Mouse (Mus musculus) intestine, embryonic 14.5 days (tissue): ENCODE measurements around the gene Slc28a3. TPM values are rescaled to one million over a fixed set of nuclear protein-coding genes. Genes with fewer than 3 reads are reported as not detected.

Experiments
- ATAC-seq: fragments of 200-750 bp; cut with Nextera tagmentation; replicated peaks from 2 replicates; pipeline ENCODE4 v1.8.0; 2017; ENCODE audit warnings: low read depth, moderate number of reproducible peaks, moderate TSS enrichment, moderate library complexity; ENCODE audit not compliant: low FRiP score, low TSS enrichment
- DNase-seq: peaks from one replicate; pipeline ENCODE4 v3.0.0-alpha.2; 2018; ENCODE audit warnings: low spot score
- H3K27ac ChIP-seq: fragments of 300-500 bp; sonication (generic); 2 replicates; pipeline ENCODE4 v1.5.1; 2014; ENCODE audit warnings: low read depth, mild to moderate bottlenecking, control low read depth
- H3K27me3 ChIP-seq: fragments of 300-500 bp; sonication (generic); replicated peaks from 2 replicates; pipeline ENCODE4 v1.6.1; 2014; ENCODE audit warnings: low read length, control low read depth; ENCODE audit not compliant: control insufficient read depth, insufficient read depth
- H3K36me3 ChIP-seq: fragments of 300-500 bp; sonication (generic); 2 replicates; pipeline ENCODE4 v1.6.1; 2014; ENCODE audit warnings: low read length, control low read depth; ENCODE audit not compliant: control insufficient read depth, insufficient read depth
- H3K4me1 ChIP-seq: fragments of 300-500 bp; sonication (generic); replicated peaks from 2 replicates; pipeline ENCODE4 v1.6.1; 2014; ENCODE audit warnings: low read length, control low read depth, mixed read lengths; ENCODE audit not compliant: control insufficient read depth, insufficient read depth
- H3K4me2 ChIP-seq: fragments of 300-500 bp; sonication (generic); 2 replicates; pipeline ENCODE4 v1.6.1; 2014; ENCODE audit warnings: low read length
- H3K4me3 ChIP-seq: fragments of 300-500 bp; sonication (generic); 2 replicates; pipeline ENCODE4 v1.5.1; 2014; ENCODE audit warnings: low read depth, low read length, control low read depth, mixed read lengths
- H3K9ac ChIP-seq: fragments of 300-500 bp; sonication (generic); 2 replicates; pipeline ENCODE4 v1.6.1; 2014; ENCODE audit warnings: mild to moderate bottlenecking, low read length
- H3K9me3 ChIP-seq: fragments of 300-500 bp; sonication (generic); 2 replicates; pipeline ENCODE4 v1.6.1; 2016; ENCODE audit warnings: low read length, control low read depth; ENCODE audit not compliant: control insufficient read depth
- WGBS: fragments of 180-500 bp; shearing (Covaris S2); extraction: QIAGEN DNeasy Blood & Tissue Kit; methylation state at CpG from one replicate; pipeline ENCODE4 v1.1.7; 2014; 5-methylcytosine and 5-hydroxymethylcytosine counted together
- polyA plus RNA-seq: library from polyadenylated mRNA; unstranded; fragments of >200 nt; fragmentation: Nextera tagmentation; extraction: Ambion mirVana; gene quantifications from 2 replicates; pipeline ENCODE4 v1.2.1, GENCODE M21; 2014

The Slc28a3 gene
- polyA plus RNA-seq, 1 experiment from 2014 or later, result 0.61 TPM

- Histone ChIP-seq H3K9me3 (no peaks in the 10 kb centered on the region), H3K36me3 (no peaks in the 10 kb centered on the region), H3K27me3 (0 out of 2 replicates have a peak, but pooled peaks cover 3% of the 10 kb centered on the region), H3K9ac (no peak overlapping the region), H3K4me1 (peaks cover 7% of the 10 kb centered on the region), H3K4me3 (no peak overlapping the region), H3K27ac (no peak overlapping the region), H3K4me2 (peak overlapping the region; percentile 39; the same call in 1 of the 2 replicates)
- DNase-seq (no peak), ATAC-seq (no peak)
- 51% methylated on average over 7 of the region's 7 CpGs for WGBS
Observed at GRCm38 (mm10) chr13:58523761-58524117, 86.9 kb downstream of the Slc28a3 start.

GRCm38 (mm10) chr13:58523011-58523760 lies 87.5 kb downstream of the Slc28a3 start:
- H3K9ac ChIP-seq, result 0 out of 2 replicates have a peak overlapping the region, but pooled peaks have one; percentile 6
- peak overlapping the region; percentile 39 for H3K4me2 ChIP-seq
- no peak overlapping the region for H3K27ac ChIP-seq
- H3K4me3 ChIP-seq, result no peak overlapping the region
- no peaks in the 10 kb centered on the region for H3K9me3 ChIP-seq
- 10% methylated on average over 20 of the region's 20 CpGs for WGBS
- no peaks in the 10 kb centered on the region for H3K36me3 ChIP-seq
- H3K4me1 ChIP-seq, result peaks cover 7% of the 10 kb centered on the region
- 0 out of 2 replicates have a peak, but pooled peaks cover 3% of the 10 kb centered on the region for H3K27me3 ChIP-seq
- peak; percentile 61 for DNase-seq
- peak; percentile 75 for ATAC-seq

GRCm38 (mm10) chr13:58521331-58522030 lies 89.2 kb downstream of the Slc28a3 start:
- H3K4me3 ChIP-seq, result no peak overlapping the region

GRCm38 (mm10) chr13:58520580-58521330 lies 89.9 kb downstream of the Slc28a3 start:
- no peak for ATAC-seq
- 66% methylated on average over 7 of the region's 7 CpGs for WGBS

More at GRCm38 (mm10) chr13:58521331-58522030, 89.2 kb downstream of the Slc28a3 start:
- 88% methylated on average over 9 of the region's 9 CpGs for WGBS
- 0 out of 2 replicates have a peak, but pooled peaks cover 3% of the 10 kb centered on the region for H3K27me3 ChIP-seq
- ATAC-seq (no peak), DNase-seq (no peak)
- H3K36me3 ChIP-seq, result no peaks in the 10 kb centered on the region
- H3K27ac ChIP-seq, result no peak overlapping the region
- peaks cover 7% of the 10 kb centered on the region for H3K4me1 ChIP-seq
- H3K9ac ChIP-seq, result no peak overlapping the region
- no peaks in the 10 kb centered on the region for H3K9me3 ChIP-seq
- no peak overlapping the region for H3K4me2 ChIP-seq

GRCm38 (mm10) chr13:58520028-58520427 lies 90.6 kb downstream of the Slc28a3 start:
- Histone ChIP-seq H3K4me2 (no peak overlapping the region), H3K4me3 (no peak overlapping the region), H3K27me3 (0 out of 2 replicates have a peak, but pooled peaks cover 3% of the 10 kb centered on the region), H3K36me3 (no peaks in the 10 kb centered on the region), H3K9ac (no peak overlapping the region), H3K9me3 (no peaks in the 10 kb centered on the region), H3K4me1 (peaks cover 7% of the 10 kb centered on the region), H3K27ac (no peak overlapping the region)
- ATAC-seq (no peak), DNase-seq (no peak)
- 90% methylated on average over 9 of the region's 9 CpGs for WGBS

More at GRCm38 (mm10) chr13:58520580-58521330, 89.9 kb downstream of the Slc28a3 start:
- no peaks in the 10 kb centered on the region for H3K36me3 ChIP-seq
- no peak overlapping the region for H3K4me2 ChIP-seq
- DNase-seq, result no peak
- H3K27me3 ChIP-seq, result 0 out of 2 replicates have a peak, but pooled peaks cover 3% of the 10 kb centered on the region
- H3K9ac ChIP-seq, result no peak overlapping the region
- no peaks in the 10 kb centered on the region for H3K9me3 ChIP-seq
- H3K27ac ChIP-seq, result no peak overlapping the region
- H3K4me3 ChIP-seq, result no peak overlapping the region
- peaks cover 7% of the 10 kb centered on the region for H3K4me1 ChIP-seq

- ATAC-seq (no peak), DNase-seq (no peak)
- no peaks in the 10 kb centered on the region for H3K9me3 ChIP-seq
- no peak overlapping the region for H3K4me2 ChIP-seq
- H3K27me3 ChIP-seq, result no peaks in the 10 kb centered on the region
- no peaks in the 10 kb centered on the region for H3K4me1 ChIP-seq
- H3K27ac ChIP-seq, result no peak overlapping the region
- no peak overlapping the region for H3K9ac ChIP-seq
- WGBS, result 94% methylated on average over 4 of the region's 4 CpGs
- no peak overlapping the region for H3K4me3 ChIP-seq
- no peaks in the 10 kb centered on the region for H3K36me3 ChIP-seq
Observed at GRCm38 (mm10) chr13:58516277-58516676, 94.4 kb downstream of the Slc28a3 start.

- Histone ChIP-seq H3K4me2 (no peak overlapping the region), H3K4me3 (no peak overlapping the region), H3K9me3 (no peaks in the 10 kb centered on the region), H3K9ac (no peak overlapping the region), H3K27me3 (no peaks in the 10 kb centered on the region), H3K36me3 (no peaks in the 10 kb centered on the region), H3K27ac (no peak overlapping the region), H3K4me1 (no peaks in the 10 kb centered on the region)
- no peak for DNase-seq
- 89% methylated on average over 5 of the region's 5 CpGs for WGBS
- no peak for ATAC-seq
Observed at GRCm38 (mm10) chr13:58515635-58516034, 95.0 kb downstream of the Slc28a3 start.

- H3K4me2 ChIP-seq, result no peak overlapping the region
Observed at GRCm38 (mm10) chr13:58514147-58514727, 96.4 kb downstream of the Slc28a3 start.

More at GRCm38 (mm10) chr13:58514147-58514727, 96.4 kb downstream of the Slc28a3 start:
- no peaks in the 10 kb centered on the region for H3K4me1 ChIP-seq
- no peaks in the 10 kb centered on the region for H3K27me3 ChIP-seq
- WGBS, result 84% methylated on average over 8 of the region's 8 CpGs
- no peak for DNase-seq
- H3K27ac ChIP-seq, result no peak overlapping the region
- ATAC-seq, result no peak
- no peak overlapping the region for H3K9ac ChIP-seq
- H3K9me3 ChIP-seq, result no peaks in the 10 kb centered on the region
- no peak overlapping the region for H3K4me3 ChIP-seq
- H3K36me3 ChIP-seq, result no peaks in the 10 kb centered on the region
